Mouse (Mus musculus): Measurements from ENCODE around the gene Cald1. TPM values are rescaled to one million over a fixed set of nuclear protein-coding genes. Genes with fewer than 3 reads are reported as not detected.

The Cald1 gene
- polyA plus RNA-seq, 1 experiment = 93.3 TPM

- WGBS = 80% methylated on average over 6 of the region's 6 CpGs
- TF ChIP-seq POLR2A (IDR thresholded peaks at IDR 0.05; ENCODE audit: borderline replicate concordance, control insufficient read depth, low read depth, low read length) (no peak), CTCF (IDR thresholded peaks at IDR 0.05; ENCODE audit: control insufficient read depth, insufficient read depth, low read length) (no peak)
- H3K4me1 ChIP-seq (ENCODE audit: control insufficient read depth, insufficient read depth, low read length) = no peaks in the 10 kb centered on the region
- no peak overlapping the region for H3K4me3 ChIP-seq (replicated peaks; ENCODE audit: control insufficient read depth, low read depth, low read length)
- no peak overlapping the region for H3K27ac ChIP-seq (ENCODE audit: control insufficient read depth, insufficient read depth, low read depth, low read length, poor library complexity)
These were observed 18.7 kb upstream of the Cald1 start for GRCm38 (mm10) chr6:34579504-34580068.

- Histone ChIP-seq H3K4me1 (ENCODE audit: control insufficient read depth, insufficient read depth, low read length) (no peaks in the 10 kb centered on the region), H3K4me3 (replicated peaks; ENCODE audit: control insufficient read depth, low read depth, low read length) (no peak overlapping the region), H3K27ac (ENCODE audit: control insufficient read depth, insufficient read depth, low read depth, low read length, poor library complexity) (no peak overlapping the region)
- 31% methylated on average over 5 of the region's 5 CpGs for WGBS
- TF ChIP-seq POLR2A (IDR thresholded peaks at IDR 0.05; ENCODE audit: borderline replicate concordance, control insufficient read depth, low read depth, low read length) (no peak), CTCF (IDR thresholded peaks at IDR 0.05; ENCODE audit: control insufficient read depth, insufficient read depth, low read length) (no peak)
These were observed 14.9 kb upstream of the Cald1 start for GRCm38 (mm10) chr6:34583365-34583764.

- WGBS = 64% methylated on average over 4 of the region's 4 CpGs
These were observed 10.2 kb upstream of the Cald1 start for GRCm38 (mm10) chr6:34588066-34588465.

GRCm38 (mm10) chr6:34590716-34591115, 7.6 kb upstream of the Cald1 start:
- Histone ChIP-seq H3K4me3 (replicated peaks; ENCODE audit: control insufficient read depth, low read depth, low read length) (no peak overlapping the region), H3K4me1 (ENCODE audit: control insufficient read depth, insufficient read depth, low read length) (no peaks in the 10 kb centered on the region), H3K27ac (ENCODE audit: control insufficient read depth, insufficient read depth, low read depth, low read length, poor library complexity) (no peak overlapping the region)
- WGBS = 89% methylated on average over 9 of the region's 9 CpGs
- TF ChIP-seq POLR2A (IDR thresholded peaks at IDR 0.05; ENCODE audit: borderline replicate concordance, control insufficient read depth, low read depth, low read length) (no peak), CTCF (IDR thresholded peaks at IDR 0.05; ENCODE audit: control insufficient read depth, insufficient read depth, low read length) (no peak)

More at GRCm38 (mm10) chr6:34588066-34588465, 10.2 kb upstream of the Cald1 start:
- Histone ChIP-seq H3K4me1 (ENCODE audit: control insufficient read depth, insufficient read depth, low read length) (no peaks in the 10 kb centered on the region), H3K27ac (ENCODE audit: control insufficient read depth, insufficient read depth, low read depth, low read length, poor library complexity) (no peak overlapping the region), H3K4me3 (replicated peaks; ENCODE audit: control insufficient read depth, low read depth, low read length) (no peak overlapping the region)
- TF ChIP-seq POLR2A (IDR thresholded peaks at IDR 0.05; ENCODE audit: borderline replicate concordance, control insufficient read depth, low read depth, low read length) = no peak
- no peak for TF ChIP-seq CTCF (IDR thresholded peaks at IDR 0.05; ENCODE audit: control insufficient read depth, insufficient read depth, low read length)

GRCm38 (mm10) chr6:34593353-34593752, 4.9 kb upstream of the Cald1 start:
- Histone ChIP-seq H3K4me1 (ENCODE audit: control insufficient read depth, insufficient read depth, low read length) (no peaks in the 10 kb centered on the region), H3K4me3 (replicated peaks; ENCODE audit: control insufficient read depth, low read depth, low read length) (no peak overlapping the region), H3K27ac (ENCODE audit: control insufficient read depth, insufficient read depth, low read depth, low read length, poor library complexity) (no peak overlapping the region)
- 79% methylated on average over 1 of the region's 1 CpGs for WGBS
- TF ChIP-seq POLR2A (IDR thresholded peaks at IDR 0.05; ENCODE audit: borderline replicate concordance, control insufficient read depth, low read depth, low read length) (no peak), CTCF (IDR thresholded peaks at IDR 0.05; ENCODE audit: control insufficient read depth, insufficient read depth, low read length) (no peak)

GRCm38 (mm10) chr6:34597316-34597715, 984 bp upstream of the Cald1 start:
- no peak overlapping the region for H3K27ac ChIP-seq (ENCODE audit: control insufficient read depth, insufficient read depth, low read depth, low read length, poor library complexity)
- WGBS = 72% methylated on average over 3 of the region's 3 CpGs
- no peaks in the 10 kb centered on the region for H3K4me1 ChIP-seq (ENCODE audit: control insufficient read depth, insufficient read depth, low read length)
- TF ChIP-seq POLR2A (IDR thresholded peaks at IDR 0.05; ENCODE audit: borderline replicate concordance, control insufficient read depth, low read depth, low read length) (no peak), CTCF (IDR thresholded peaks at IDR 0.05; ENCODE audit: control insufficient read depth, insufficient read depth, low read length) (no peak)
- H3K4me3 ChIP-seq (replicated peaks; ENCODE audit: control insufficient read depth, low read depth, low read length) = no peak overlapping the region

- no peak overlapping the region for H3K4me3 ChIP-seq (replicated peaks; ENCODE audit: control insufficient read depth, low read depth, low read length)
- WGBS = 62% methylated on average over 9 of the region's 9 CpGs
These were observed 871 bp downstream of the Cald1 start for GRCm38 (mm10) chr6:34599171-34599570.

GRCm38 (mm10) chr6:34599631-34600111, 1.4 kb downstream of the Cald1 start:
- 45% methylated on average over 10 of the region's 10 CpGs for WGBS
- no peaks in the 10 kb centered on the region for H3K4me1 ChIP-seq (ENCODE audit: control insufficient read depth, insufficient read depth, low read length)
- no peak overlapping the region for H3K27ac ChIP-seq (ENCODE audit: control insufficient read depth, insufficient read depth, low read depth, low read length, poor library complexity)
- TF ChIP-seq POLR2A (IDR thresholded peaks at IDR 0.05; ENCODE audit: borderline replicate concordance, control insufficient read depth, low read depth, low read length) (no peak), CTCF (IDR thresholded peaks at IDR 0.05; ENCODE audit: control insufficient read depth, insufficient read depth, low read length) (no peak)
- H3K4me3 ChIP-seq (replicated peaks; ENCODE audit: control insufficient read depth, low read depth, low read length) = no peak overlapping the region

More at GRCm38 (mm10) chr6:34599171-34599570, 871 bp downstream of the Cald1 start:
- no peak overlapping the region for H3K27ac ChIP-seq (ENCODE audit: control insufficient read depth, insufficient read depth, low read depth, low read length, poor library complexity)
- H3K4me1 ChIP-seq (ENCODE audit: control insufficient read depth, insufficient read depth, low read length) = no peaks in the 10 kb centered on the region
- no peak for TF ChIP-seq CTCF (IDR thresholded peaks at IDR 0.05; ENCODE audit: control insufficient read depth, insufficient read depth, low read length)
- TF ChIP-seq POLR2A (IDR thresholded peaks at IDR 0.05; ENCODE audit: borderline replicate concordance, control insufficient read depth, low read depth, low read length) = no peak
